Mouse (Mus musculus): Measurements from ENCODE around the gene Gm49325.
A peak's percentile ranks its signal among the peaks of the same experiment; 100 is the strongest.

The Gm49325 gene

GRCm38 (mm10) chr10:77596060-77596459, 9.9 kb upstream of the Gm49325 start:
- H3K4me3 ChIP-seq (replicated peaks; ENCODE audit: low read length) = no peak overlapping the region
- no peaks in the 10 kb centered on the region for H3K9me3 ChIP-seq (ENCODE audit: low read length)
- TF ChIP-seq POU5F1 (IDR thresholded peaks at IDR 0.05; ENCODE audit: borderline replicate concordance, low read length) (no peak), CTCF (conservative IDR thresholded peaks at IDR 0.05; ENCODE audit: low read length) (no peak), NANOG (IDR thresholded peaks at IDR 0.05; ENCODE audit: borderline replicate concordance, low read length) (no peak)
- peaks cover 82% of the 10 kb centered on the region for H3K4me1 ChIP-seq (replicated peaks; ENCODE audit: low read depth, low read length)
- H3K27me3 ChIP-seq (ENCODE audit: insufficient read depth, low read length) = no peaks in the 10 kb centered on the region
- H3K36me3 ChIP-seq (ENCODE audit: insufficient read depth, low read length) = peaks cover 84% of the 10 kb centered on the region

GRCm38 (mm10) chr10:77603021-77603420, 3.0 kb upstream of the Gm49325 start:
- Histone ChIP-seq H3K4me1 (replicated peaks; ENCODE audit: low read depth, low read length) (peaks cover 87% of the 10 kb centered on the region), H3K27me3 (ENCODE audit: insufficient read depth, low read length) (no peaks in the 10 kb centered on the region), H3K9me3 (ENCODE audit: low read length) (no peaks in the 10 kb centered on the region), H3K36me3 (ENCODE audit: insufficient read depth, low read length) (peaks cover 23% of the 10 kb centered on the region), H3K4me3 (replicated peaks; ENCODE audit: low read length) (peak overlapping the region; percentile 43)
- TF ChIP-seq NANOG (IDR thresholded peaks at IDR 0.05; ENCODE audit: borderline replicate concordance, low read length) (peak; percentile 97), CTCF (conservative IDR thresholded peaks at IDR 0.05; ENCODE audit: low read length) (no peak), POU5F1 (IDR thresholded peaks at IDR 0.05; ENCODE audit: borderline replicate concordance, low read length) (peak; percentile 76; the same call in 1 of the 2 replicates)

GRCm38 (mm10) chr10:77604111-77604510, 1.9 kb upstream of the Gm49325 start:
- Histone ChIP-seq H3K9me3 (ENCODE audit: low read length) (no peaks in the 10 kb centered on the region), H3K4me1 (replicated peaks; ENCODE audit: low read depth, low read length) (peaks cover 85% of the 10 kb centered on the region), H3K27me3 (ENCODE audit: insufficient read depth, low read length) (no peaks in the 10 kb centered on the region), H3K36me3 (ENCODE audit: insufficient read depth, low read length) (peaks cover 21% of the 10 kb centered on the region), H3K4me3 (replicated peaks; ENCODE audit: low read length) (0 out of 2 replicates have a peak overlapping the region, but pooled peaks have one; percentile 2)
- TF ChIP-seq NANOG (IDR thresholded peaks at IDR 0.05; ENCODE audit: borderline replicate concordance, low read length) (peak; percentile 27; the same call in 1 of the 2 replicates), POU5F1 (IDR thresholded peaks at IDR 0.05; ENCODE audit: borderline replicate concordance, low read length) (no peak), CTCF (conservative IDR thresholded peaks at IDR 0.05; ENCODE audit: low read length) (peak; percentile 98)

GRCm38 (mm10) chr10:77604958-77605357, 1.0 kb upstream of the Gm49325 start:
- peaks cover 85% of the 10 kb centered on the region for H3K4me1 ChIP-seq (replicated peaks; ENCODE audit: low read depth, low read length)

GRCm38 (mm10) chr10:77605368-77605767, 629 bp upstream of the Gm49325 start:
- Histone ChIP-seq H3K4me3 (replicated peaks; ENCODE audit: low read length) (peak overlapping the region; percentile 97), H3K9me3 (ENCODE audit: low read length) (no peaks in the 10 kb centered on the region), H3K36me3 (ENCODE audit: insufficient read depth, low read length) (peaks cover 30% of the 10 kb centered on the region), H3K27me3 (ENCODE audit: insufficient read depth, low read length) (no peaks in the 10 kb centered on the region), H3K4me1 (replicated peaks; ENCODE audit: low read depth, low read length) (peaks cover 85% of the 10 kb centered on the region)
- TF ChIP-seq NANOG (IDR thresholded peaks at IDR 0.05; ENCODE audit: borderline replicate concordance, low read length) (no peak), CTCF (conservative IDR thresholded peaks at IDR 0.05; ENCODE audit: low read length) (peak; percentile 47), POU5F1 (IDR thresholded peaks at IDR 0.05; ENCODE audit: borderline replicate concordance, low read length) (no peak)

More at GRCm38 (mm10) chr10:77604958-77605357, 1.0 kb upstream of the Gm49325 start:
- H3K27me3 ChIP-seq (ENCODE audit: insufficient read depth, low read length) = no peaks in the 10 kb centered on the region
- TF ChIP-seq NANOG (IDR thresholded peaks at IDR 0.05; ENCODE audit: borderline replicate concordance, low read length) (no peak), CTCF (conservative IDR thresholded peaks at IDR 0.05; ENCODE audit: low read length) (no peak), POU5F1 (IDR thresholded peaks at IDR 0.05; ENCODE audit: borderline replicate concordance, low read length) (no peak)
- no peaks in the 10 kb centered on the region for H3K9me3 ChIP-seq (ENCODE audit: low read length)
- peaks cover 26% of the 10 kb centered on the region for H3K36me3 ChIP-seq (ENCODE audit: insufficient read depth, low read length)
- 0 out of 2 replicates have a peak overlapping the region, but pooled peaks have one; percentile 29 for H3K4me3 ChIP-seq (replicated peaks; ENCODE audit: low read length)

DNA sequence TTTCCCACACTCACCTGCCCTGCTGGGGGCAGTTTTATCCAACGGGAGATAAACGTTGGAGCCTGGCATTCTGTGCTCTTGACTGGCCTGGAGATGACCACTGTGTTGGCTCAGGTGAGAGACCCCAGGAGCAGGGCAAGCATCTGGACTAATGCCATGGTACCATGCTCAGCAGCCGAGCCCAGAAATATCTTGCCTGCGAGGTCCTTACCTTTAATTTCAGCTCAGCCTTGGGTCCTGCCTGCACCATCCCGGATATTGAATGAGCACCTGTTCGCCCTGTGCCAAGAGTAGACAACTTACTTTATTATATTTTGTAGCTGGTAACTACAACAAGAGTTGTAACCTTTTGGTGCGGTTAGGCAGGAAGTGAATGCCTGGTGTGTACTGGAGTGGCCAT, 858 bp downstream of the Gm49325 start:
- Histone ChIP-seq H3K9me3 (ENCODE audit: low read length) (no peaks in the 10 kb centered on the region), H3K4me1 (replicated peaks; ENCODE audit: low read depth, low read length) (peaks cover 88% of the 10 kb centered on the region), H3K36me3 (ENCODE audit: insufficient read depth, low read length) (peaks cover 45% of the 10 kb centered on the region), H3K4me3 (replicated peaks; ENCODE audit: low read length) (peak overlapping the region; percentile 97), H3K27me3 (ENCODE audit: insufficient read depth, low read length) (no peaks in the 10 kb centered on the region)
- TF ChIP-seq CTCF (conservative IDR thresholded peaks at IDR 0.05; ENCODE audit: low read length) (no peak), NANOG (IDR thresholded peaks at IDR 0.05; ENCODE audit: borderline replicate concordance, low read length) (no peak), POU5F1 (IDR thresholded peaks at IDR 0.05; ENCODE audit: borderline replicate concordance, low read length) (no peak)

DNA sequence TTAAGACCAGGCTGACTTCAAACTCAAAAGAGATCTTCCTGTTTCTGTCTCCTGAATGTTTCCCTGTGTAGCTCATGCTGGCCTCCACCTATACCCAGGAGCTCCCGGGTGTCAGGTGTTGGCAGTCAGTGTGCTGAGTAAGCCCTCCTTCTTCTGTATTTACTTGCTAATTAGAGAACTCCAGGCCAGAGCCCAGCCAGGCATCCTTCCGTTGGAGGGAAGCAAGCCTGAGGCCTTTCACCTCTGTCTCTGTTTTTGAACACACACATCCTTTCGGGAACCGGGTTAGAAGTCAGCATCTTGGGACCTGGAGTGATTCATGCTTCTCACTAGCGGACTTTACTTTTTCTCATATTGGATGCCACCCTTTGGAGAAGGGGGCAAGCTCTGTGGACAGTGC, 1.4 kb downstream of the Gm49325 start:
- peaks cover 51% of the 10 kb centered on the region for H3K36me3 ChIP-seq (ENCODE audit: insufficient read depth, low read length)
- H3K4me3 ChIP-seq (replicated peaks; ENCODE audit: low read length) = peak overlapping the region; percentile 97
- TF ChIP-seq NANOG (IDR thresholded peaks at IDR 0.05; ENCODE audit: borderline replicate concordance, low read length) = no peak
- H3K4me1 ChIP-seq (replicated peaks; ENCODE audit: low read depth, low read length) = peaks cover 88% of the 10 kb centered on the region
- no peaks in the 10 kb centered on the region for H3K9me3 ChIP-seq (ENCODE audit: low read length)
- no peaks in the 10 kb centered on the region for H3K27me3 ChIP-seq (ENCODE audit: insufficient read depth, low read length)

DNA sequence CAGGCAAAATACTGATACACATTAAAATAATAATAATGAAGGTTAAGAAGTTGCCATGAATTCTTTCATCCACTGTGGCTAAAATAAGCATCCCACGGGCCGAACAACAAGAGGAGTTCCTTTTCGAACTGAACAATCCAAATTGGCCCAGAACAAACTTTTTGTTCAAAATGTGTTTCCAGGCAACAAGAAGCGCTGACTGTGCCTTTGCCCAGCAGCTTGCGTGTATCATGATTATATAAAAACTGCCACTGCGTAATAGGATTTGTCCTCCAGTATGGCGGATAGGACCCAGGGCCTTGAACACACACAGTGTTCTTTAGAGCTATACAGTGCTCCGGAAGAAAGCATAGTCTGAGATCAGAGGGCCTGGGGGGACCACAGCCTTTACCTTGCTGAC, 2.6 kb downstream of the Gm49325 start:
- no peak for TF ChIP-seq CTCF (conservative IDR thresholded peaks at IDR 0.05; ENCODE audit: low read length)
- TF ChIP-seq NANOG (IDR thresholded peaks at IDR 0.05; ENCODE audit: borderline replicate concordance, low read length) = no peak
- TF ChIP-seq POU5F1 (IDR thresholded peaks at IDR 0.05; ENCODE audit: borderline replicate concordance, low read length) = no peak
- H3K4me3 ChIP-seq (replicated peaks; ENCODE audit: low read length) = peak overlapping the region; percentile 97
- H3K4me1 ChIP-seq (replicated peaks; ENCODE audit: low read depth, low read length) = peaks cover 87% of the 10 kb centered on the region
- H3K9me3 ChIP-seq (ENCODE audit: low read length) = no peaks in the 10 kb centered on the region
- peaks cover 62% of the 10 kb centered on the region for H3K36me3 ChIP-seq (ENCODE audit: insufficient read depth, low read length)
- H3K27me3 ChIP-seq (ENCODE audit: insufficient read depth, low read length) = no peaks in the 10 kb centered on the region

Measured in E14TG2a.4 (cell line).